ENCODE assay signal across 8 mouse cellular contexts in the genomic region with DNA sequence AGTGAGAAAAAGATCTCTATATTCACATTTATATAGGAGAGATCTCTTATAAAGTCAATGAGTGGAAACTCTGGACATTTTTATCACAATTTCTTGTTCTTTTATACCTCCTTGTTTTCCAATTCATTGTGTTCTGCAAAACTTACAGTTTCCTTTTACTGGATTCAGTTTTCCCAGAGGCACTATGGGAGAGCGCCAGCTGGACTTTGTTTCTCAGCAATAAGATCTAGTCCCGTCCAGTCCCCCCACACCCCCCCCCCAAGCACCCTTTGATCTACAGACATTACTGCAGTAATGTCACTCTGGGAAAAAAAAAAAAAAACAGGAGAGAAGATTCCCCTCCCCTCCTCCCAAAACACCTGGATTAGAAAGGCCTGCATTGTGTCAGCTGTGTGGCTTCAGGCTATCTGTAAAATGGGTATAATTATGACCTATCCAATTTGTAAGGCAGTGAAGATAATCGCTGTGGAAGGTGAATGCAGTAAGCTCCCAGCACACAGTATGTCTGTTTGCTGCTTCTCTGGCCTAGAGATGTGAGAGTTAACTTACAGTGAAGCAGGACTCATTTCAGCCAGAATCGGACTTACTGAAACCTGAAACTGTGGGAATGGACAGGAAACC. TPM values are rescaled to one million over a fixed set of nuclear protein-coding genes. Genes with fewer than 3 reads are reported as not detected.
DNase-seq lines count a peak whose midpoint lies in the region; ATAC-seq and TF ChIP-seq lines count a peak whose summit lies in the region.

No protein-coding gene starts in this region.

- no peak for TF ChIP-seq POLR2A in liver, adult 2 months (IDR thresholded peaks at IDR 0.05; ENCODE audit: extremely low read depth, insufficient read depth, low read length)

- peak overlapping the region; percentile 72 for H3K4me2 ChIP-seq in forebrain, embryonic 11.5 days (ENCODE audit: low read depth, low read length, severe bottlenecking)
- peak overlapping the region; percentile 83 for H3K4me2 ChIP-seq in neural tube, embryonic 12.5 days (replicated peaks)

- no peak overlapping the region; the same call in 1 of the 2 replicates for H3K27ac ChIP-seq in liver, adult 2 months (replicated peaks; ENCODE audit: insufficient read depth, low read depth, low read length)
- H3K27ac ChIP-seq in forebrain, embryonic 11.5 days (ENCODE audit: low read depth, low read length): no peak overlapping the region
- no peak overlapping the region for H3K27ac ChIP-seq in neural tube, embryonic 12.5 days

- H3K9ac ChIP-seq in liver, adult 2 months (ENCODE audit: low read depth, low read length): peak overlapping the region; percentile 0; the same call in 1 of the 2 replicates
- H3K9ac ChIP-seq in forebrain, embryonic 11.5 days (ENCODE audit: low read length): peak overlapping the region; percentile 87; the same call in 1 of the 2 replicates
- H3K9ac ChIP-seq in neural tube, embryonic 12.5 days: peak overlapping the region; percentile 96

- H3K4me1 ChIP-seq in liver, adult 2 months (ENCODE audit: control insufficient read depth, insufficient read depth, low read length): peaks cover 10% of the 10 kb centered on the region; the same call in 1 of the 2 replicates
- H3K4me1 ChIP-seq in forebrain, embryonic 11.5 days (replicated peaks; ENCODE audit: control insufficient read depth, insufficient read depth, low read length): peaks cover 7% of the 10 kb centered on the region
- peaks cover 16% of the 10 kb centered on the region; the same call in 1 of the 2 replicates for H3K4me1 ChIP-seq in neural tube, embryonic 12.5 days

- H3K79me2 ChIP-seq in liver, adult 2 months (ENCODE audit: control insufficient read depth, insufficient read depth, low read length): no peaks in the 10 kb centered on the region

- DNase-seq in liver, adult 2 months (ENCODE audit: extremely low read depth, low read depth, low spot score): peak; percentile 30
- DNase-seq in liver: no peak
- no peak for DNase-seq in forebrain, embryonic 11.5 days (ENCODE audit: low spot score)
- DNase-seq in kidney, postnatal 10 days: peak; percentile 46
- no peak for DNase-seq in embryo, embryonic 9.5 days (ENCODE audit: extremely low spot score)
- DNase-seq in adrenal gland, postnatal 36 days: no peak
- no peak for DNase-seq in cerebellum, adult 8-10 months

- 0 out of 2 replicates have a peak overlapping the region, but pooled peaks have one; percentile 61 for H3K4me3 ChIP-seq in liver, adult 2 months (ENCODE audit: insufficient read depth, low read depth, low read length)
- H3K4me3 ChIP-seq in forebrain, embryonic 11.5 days (ENCODE audit: low read depth, low read length): peak overlapping the region; percentile 76
- H3K4me3 ChIP-seq in neural tube, embryonic 12.5 days: peak overlapping the region; percentile 94; the same call in 1 of the 2 replicates

- H3K9me3 ChIP-seq in forebrain, embryonic 11.5 days (ENCODE audit: control insufficient read depth, low read length): no peaks in the 10 kb centered on the region
- H3K9me3 ChIP-seq in neural tube, embryonic 12.5 days: no peaks in the 10 kb centered on the region

- H3K27me3 ChIP-seq in liver, adult 2 months (ENCODE audit: control insufficient read depth, insufficient read depth, low read length): no peaks in the 10 kb centered on the region; the same call in 1 of the 2 replicates
- no peaks in the 10 kb centered on the region for H3K27me3 ChIP-seq in forebrain, embryonic 11.5 days (ENCODE audit: control insufficient read depth, insufficient read depth, low read length)
- no peaks in the 10 kb centered on the region for H3K27me3 ChIP-seq in neural tube, embryonic 12.5 days (replicated peaks)

- H3K36me3 ChIP-seq in liver, adult 2 months (ENCODE audit: control insufficient read depth, insufficient read depth, low read length): no peaks in the 10 kb centered on the region
- no peaks in the 10 kb centered on the region for H3K36me3 ChIP-seq in forebrain, embryonic 11.5 days (ENCODE audit: control insufficient read depth, insufficient read depth, low read length)
- H3K36me3 ChIP-seq in neural tube, embryonic 12.5 days: no peaks in the 10 kb centered on the region

- ATAC-seq in forebrain, embryonic 11.5 days (replicated peaks; ENCODE audit: low FRiP score): no peak
- ATAC-seq in neural tube, embryonic 12.5 days (ENCODE audit: low FRiP score, low read depth): no peak

- 43% methylated on average over 4 of the region's 4 CpGs for WGBS in liver, adult 2 months
- WGBS in forebrain, embryonic 11.5 days: 36% methylated on average over 4 of the region's 4 CpGs
- WGBS in neural tube, embryonic 12.5 days: 31% methylated on average over 4 of the region's 4 CpGs

- TF ChIP-seq CTCF in liver, adult 2 months (IDR thresholded peaks at IDR 0.05; ENCODE audit: low read depth, low read length): no peak

RNA-seq across cellular contexts. Expression of a gene that starts 0.7 kb away (rescaled TPM):
- 1.0 and 1.4 TPM in 2 replicates for total RNA-seq in liver, adult 2 months (2014; rRNA removed)
- polyA plus RNA-seq in liver, adult 2 months (2012; rRNA removed): 0.97 and 1.0 TPM in 2 replicates
- 6.4 and 8.1 TPM in 2 replicates for polyA plus RNA-seq in forebrain, embryonic 11.5 days (2014; fragmentation: Nextera tagmentation; extraction: Ambion mirVana)
- polyA plus RNA-seq in neural tube, embryonic 12.5 days (2016; fragmentation: Nextera tagmentation; extraction: Ambion mirVana): 15.1 and 17.7 TPM in 2 replicates
- total RNA-seq in adrenal gland, postnatal 36 days (2021): 10 to 100 TPM; 17.3 to 19.1 TPM

Comparison
In these comparisons a context has a peak if more than half of its experiments do, and no peak if none do; other contexts are left out.
1. DNase-seq: peak in liver, adult 2 months (single experiment) and kidney, postnatal 10 days (single experiment); none in liver (single experiment), forebrain, embryonic 11.5 days (single experiment), embryo, embryonic 9.5 days (single experiment), adrenal gland, postnatal 36 days (0 of 2) and cerebellum, adult 8-10 months (single experiment).
2. H3K9ac ChIP-seq: peak in every context shown above with its lines; median percentile 96 in neural tube, embryonic 12.5 days; 87 in forebrain, embryonic 11.5 days; 0 in liver, adult 2 months.
3. Peak in every context shown above with its lines, with median percentiles within 50 percentile points of each other: H3K4me3 ChIP-seq.